Mouse (Mus musculus) granulocyte monocyte progenitor cell, adult 5-6 weeks (primary cell): ENCODE results near the gene Ropn1l. TPM values are rescaled to one million over a fixed set of nuclear protein-coding genes. Genes with fewer than 3 reads are reported as not detected.
A peak's percentile ranks its signal among the peaks of the same experiment; 100 is the strongest.

Source experiments
- ATAC-seq: replicated peaks from 2 replicates; pipeline ENCODE4 v1.8.0; 2016; ENCODE audit warnings: mild to moderate bottlenecking, moderate TSS enrichment, inconsistent platforms; ENCODE audit not compliant: poor library complexity, severe bottlenecking
- total RNA-seq, 2 experiments: library from RNA; stranded (forward) in 1 of 2; stranded (reverse) in 1 of 2; fragments of 200-712, 200-1000 nt in 1 of 2; fragments of >200 nt in 1 of 2; fragmentation: Nextera tagmentation in 1 of 2; gene quantifications; 2 replicates each; pipeline ENCODE4 v1.2.3; 2014 to 2017

The Ropn1l gene
- total RNA-seq (2014; fragmentation: Nextera tagmentation) (1.9 and 6.3 TPM in 2 replicates), total RNA-seq (2017) (not detected in 2 replicates)

DNA sequence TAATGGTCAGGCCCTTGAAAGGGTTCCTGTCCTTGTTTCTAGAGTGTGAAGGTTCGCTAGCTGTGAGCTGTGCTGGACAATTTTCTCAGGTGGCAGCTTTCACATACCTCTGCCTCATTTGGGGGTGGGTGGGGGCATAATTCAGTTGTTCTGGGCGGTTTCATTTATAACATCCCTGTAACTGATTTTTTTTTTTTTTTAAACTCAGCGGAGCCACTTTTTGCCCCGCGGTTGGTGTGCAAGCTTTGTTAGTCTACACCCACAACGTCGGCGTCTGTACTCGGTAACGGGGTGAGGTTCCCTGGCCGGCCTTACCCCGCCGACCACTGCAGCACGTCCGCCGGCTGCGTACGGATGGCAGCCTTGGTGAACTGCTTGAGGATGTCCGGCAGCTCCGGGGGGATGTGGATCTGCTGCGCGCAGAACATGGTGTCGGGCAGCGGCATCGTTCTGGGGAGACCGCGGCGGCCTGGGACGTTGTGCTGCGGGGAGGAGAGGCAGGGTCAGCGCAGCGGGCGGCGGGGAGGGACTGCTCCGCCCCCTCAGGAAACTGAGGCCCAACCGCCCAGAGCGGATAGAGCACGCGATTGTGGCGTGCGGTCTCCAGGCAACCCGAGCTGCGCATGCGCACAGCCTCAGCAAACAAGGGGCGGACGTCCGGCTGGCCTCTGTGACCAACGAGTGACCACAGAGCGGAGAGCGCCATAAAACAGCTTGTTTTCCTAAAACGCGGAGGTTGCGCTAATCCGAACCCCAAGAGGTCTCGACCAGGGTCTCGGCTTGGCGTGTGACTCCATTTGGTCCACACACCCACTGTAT, at the start of gene Ropn1l:
TSS of gene Ropn1l (minus strand) at position 640 of the 819 bp plus-strand sequence.
- peak; percentile 87 for ATAC-seq

DNA sequence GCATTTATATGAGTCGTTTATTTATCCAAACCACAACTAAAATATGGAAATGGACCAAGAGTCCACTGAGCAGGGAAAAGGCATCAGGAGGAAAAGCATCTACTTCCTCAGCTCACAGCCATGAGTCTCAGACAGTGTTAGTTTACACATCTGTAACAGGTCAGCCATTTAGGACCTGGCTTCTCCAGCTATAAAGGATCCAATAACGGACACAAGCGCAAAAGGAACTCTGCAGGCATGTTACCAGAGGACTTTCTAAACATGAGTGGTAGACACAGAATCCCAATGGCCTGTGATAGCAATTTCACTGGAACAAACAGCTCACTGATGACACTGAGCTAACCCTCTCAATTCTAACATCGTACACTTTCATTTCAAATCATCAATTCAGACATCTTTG, 49.5 kb upstream of the Ropn1l start:
- ATAC-seq, result no peak

DNA sequence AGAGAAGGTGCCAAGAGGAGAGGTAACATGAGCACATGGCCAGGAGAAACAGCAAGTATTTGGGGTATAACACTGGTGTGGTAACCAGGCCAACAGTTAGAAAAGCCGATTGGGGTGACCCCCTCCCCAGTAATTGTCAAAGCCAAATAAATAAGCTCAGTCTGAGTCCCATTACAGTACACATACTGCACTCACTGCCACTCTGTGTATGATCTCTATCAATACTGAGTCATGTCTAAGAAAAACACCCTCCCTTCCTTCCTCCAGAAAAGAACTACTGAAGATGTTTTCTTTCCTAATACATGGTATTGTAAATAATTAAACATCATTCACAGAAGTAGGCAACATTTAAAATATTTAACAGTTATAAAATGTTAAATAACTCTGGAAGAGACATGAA, 48.8 kb upstream of the Ropn1l start:
- no peak for ATAC-seq

DNA sequence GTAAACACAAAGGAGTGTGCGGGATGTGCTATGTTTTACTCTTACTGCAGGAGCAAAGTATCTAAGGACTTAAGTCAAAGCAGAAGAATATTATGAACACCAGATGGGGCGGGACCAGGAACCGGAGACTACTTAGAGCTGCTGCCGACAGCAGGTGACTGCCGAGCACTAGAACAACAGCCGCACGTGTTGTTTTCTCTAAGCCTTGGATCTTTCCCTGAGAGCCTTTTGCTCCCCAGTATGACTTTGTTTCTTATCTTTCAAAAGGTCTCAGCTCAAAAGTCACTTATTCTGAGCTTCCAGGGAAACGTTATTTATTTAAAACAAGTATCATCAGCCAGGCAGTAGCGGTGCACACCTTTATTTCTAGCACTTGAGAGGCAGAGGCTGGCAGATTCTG, 41.3 kb upstream of the Ropn1l start:
- no peak for ATAC-seq

DNA sequence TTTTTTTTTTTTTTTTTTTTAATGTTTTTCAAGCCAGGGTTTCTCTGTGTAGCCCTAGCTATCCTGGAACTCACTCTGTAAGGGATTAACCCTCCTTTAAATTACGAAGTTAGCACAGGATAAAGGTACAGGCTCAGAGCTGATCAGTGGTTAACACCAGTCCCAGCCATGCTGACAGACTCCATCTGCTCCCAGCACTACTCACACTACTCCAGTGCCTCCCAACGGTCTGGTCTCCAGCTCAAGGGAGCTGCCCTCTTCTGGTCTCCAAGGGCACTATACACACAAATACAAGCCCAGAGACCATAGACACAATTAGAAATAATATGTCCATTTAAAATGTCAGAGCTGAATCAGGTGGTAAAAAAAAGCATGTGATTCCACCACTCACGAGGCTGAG, 40.8 kb upstream of the Ropn1l start:
- ATAC-seq, result no peak

DNA sequence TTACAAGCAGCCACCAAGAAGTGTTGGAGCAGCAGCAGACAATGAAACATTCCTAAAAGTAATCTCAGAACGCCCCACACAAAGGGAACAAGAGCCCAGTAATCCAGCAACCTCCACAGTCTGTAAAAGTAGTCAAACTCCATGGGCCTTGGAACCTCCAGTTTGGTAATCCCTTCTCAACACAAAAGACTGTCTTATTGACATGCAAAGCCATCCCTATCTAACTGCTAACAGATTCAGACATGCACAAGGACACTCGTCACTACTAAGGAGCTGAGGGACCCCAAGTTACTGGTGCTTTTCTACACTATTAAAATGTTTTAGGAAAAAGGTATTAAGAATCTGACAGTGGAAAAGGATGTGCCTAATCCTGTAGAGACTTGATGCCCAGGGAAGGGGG, 33.9 kb upstream of the Ropn1l start:
- ATAC-seq, result no peak

DNA sequence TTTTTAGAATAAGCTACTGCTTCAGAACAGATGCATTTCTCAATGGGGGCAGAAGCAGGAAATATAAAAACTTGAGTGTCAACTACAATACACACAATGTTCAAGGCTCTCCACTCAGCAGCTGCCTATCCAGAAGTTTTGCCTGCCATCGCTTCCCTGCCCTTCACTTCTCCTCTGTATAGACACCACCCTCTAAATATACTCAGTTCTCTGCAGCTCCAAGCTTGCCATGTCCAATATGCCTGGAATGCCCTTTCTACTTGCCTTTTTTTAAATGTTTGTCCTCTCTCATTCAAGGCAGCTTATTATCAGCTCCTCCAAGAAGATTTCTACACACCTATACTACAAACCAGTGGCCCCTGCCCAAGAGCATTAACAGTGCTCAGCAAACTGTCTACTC, 23.1 kb upstream of the Ropn1l start:
- ATAC-seq, result no peak

DNA sequence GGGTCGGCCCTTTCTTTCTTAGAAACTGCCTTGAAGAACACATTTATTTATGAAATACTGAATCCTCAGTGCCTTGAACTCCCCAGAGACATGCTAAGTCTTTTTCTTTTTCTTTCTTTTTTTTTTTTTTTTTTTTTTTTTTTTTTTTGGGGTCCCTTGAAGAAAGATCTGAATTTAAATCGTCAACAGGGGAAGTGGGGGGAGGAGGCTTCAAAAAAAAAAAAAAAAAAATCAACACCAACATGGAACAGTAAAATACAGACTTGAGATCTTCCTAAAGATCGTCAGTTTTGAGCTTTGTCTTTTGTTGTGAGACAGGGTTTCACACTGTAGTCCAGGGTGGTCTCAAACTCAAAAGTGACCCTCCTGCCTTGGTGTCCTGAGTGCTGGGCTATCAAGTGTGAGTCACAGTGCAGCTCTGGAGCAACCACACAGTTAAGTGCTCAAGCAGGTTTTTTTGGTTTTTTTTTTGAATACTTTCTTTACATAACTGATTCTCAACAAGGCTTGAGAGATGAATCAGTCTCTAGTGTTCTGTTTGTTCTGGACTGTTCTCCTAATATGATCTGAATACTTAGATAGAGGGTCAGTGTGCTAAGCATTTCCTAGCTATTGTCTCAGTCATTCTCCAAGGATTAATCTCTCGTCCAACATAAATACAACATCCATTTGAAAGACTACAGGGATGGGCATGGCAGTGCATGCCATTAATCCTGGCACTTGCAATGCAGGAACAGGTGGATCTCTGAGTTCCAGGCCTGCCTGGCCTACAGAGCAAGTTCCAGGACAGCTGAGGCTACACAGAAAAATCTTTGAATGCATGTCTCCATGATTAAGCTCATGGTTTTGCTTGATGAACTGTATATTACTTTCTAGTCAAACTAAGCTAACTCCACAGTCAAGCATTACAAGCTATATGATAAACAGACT, 19.4 kb upstream of the Ropn1l start:
- ATAC-seq, result no peak

DNA sequence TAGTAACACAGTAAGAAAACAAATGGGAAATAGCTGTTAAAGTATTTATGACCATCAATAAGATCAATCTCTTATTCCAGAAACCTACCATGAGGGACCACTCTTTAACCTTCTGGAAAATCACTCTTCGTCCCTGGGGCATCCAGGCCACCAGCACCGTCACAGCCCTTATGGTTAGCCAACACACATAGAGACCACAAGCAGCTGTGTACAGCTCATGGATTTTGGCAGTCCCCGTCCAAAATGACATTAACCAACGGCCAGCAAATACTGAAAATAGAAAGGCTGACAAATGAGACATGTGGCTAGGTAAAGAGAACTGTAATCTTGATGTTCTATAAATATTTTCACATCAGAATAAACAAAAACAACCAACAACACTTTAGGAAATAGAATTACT, 18.0 kb upstream of the Ropn1l start:
- ATAC-seq, result no peak

DNA sequence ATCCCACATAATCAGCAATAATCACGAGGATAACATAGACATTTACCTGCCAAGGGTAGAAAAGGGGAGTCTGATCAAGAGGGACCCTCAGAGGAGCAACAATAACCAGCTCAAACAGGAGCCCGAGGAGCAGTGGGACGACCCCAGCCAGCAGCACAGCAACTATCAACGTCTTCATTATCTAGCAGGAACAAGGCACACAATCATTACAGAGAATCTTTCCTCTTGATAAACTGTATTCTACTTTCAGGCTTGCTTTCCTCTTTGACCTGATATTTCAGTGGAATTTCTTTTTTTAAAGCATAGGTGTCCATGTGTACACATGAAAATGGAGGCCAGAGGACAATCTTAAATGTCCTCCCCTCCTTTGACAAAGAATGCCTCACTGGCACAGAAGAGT, 16.0 kb upstream of the Ropn1l start:
- no peak for ATAC-seq

DNA sequence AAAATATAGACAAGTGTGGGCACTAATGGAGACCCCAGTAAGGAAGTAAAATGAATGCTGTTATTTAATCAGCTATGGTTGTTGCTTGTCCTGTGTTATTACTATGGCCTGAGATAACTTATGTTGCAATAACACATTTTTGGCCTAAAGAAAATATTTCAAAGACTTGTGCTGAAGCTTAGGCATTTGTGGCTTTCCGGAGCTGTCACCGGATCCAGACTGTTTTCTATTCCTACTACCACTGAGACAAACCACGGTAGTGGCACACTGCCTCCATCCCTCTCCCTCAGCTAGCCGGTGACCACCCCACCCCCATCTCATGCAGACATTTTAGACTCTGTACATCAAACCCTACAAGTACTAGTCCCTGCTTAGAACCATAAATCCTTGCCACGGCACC, 15.3 kb upstream of the Ropn1l start:
- 0 out of 2 replicates have a peak, but pooled peaks have one; percentile 22 for ATAC-seq

DNA sequence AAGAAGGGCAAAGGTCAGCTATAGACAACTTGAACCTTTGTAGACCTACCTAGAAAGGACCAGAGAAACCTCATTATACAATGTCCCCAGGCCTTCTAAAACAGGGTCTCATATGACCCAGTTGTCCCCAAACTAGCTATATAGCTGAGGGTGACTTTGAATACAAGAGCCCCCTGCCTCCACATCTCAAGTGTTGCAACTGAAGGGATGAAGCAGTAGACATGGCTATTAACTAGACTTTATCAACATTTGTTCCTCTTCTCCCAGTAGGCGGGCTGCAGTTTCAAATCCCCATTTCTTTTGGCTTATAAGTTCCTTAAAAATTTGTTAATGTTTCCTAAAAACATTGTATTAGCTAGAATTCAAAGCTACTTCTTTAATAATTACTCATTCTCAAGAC, 13.2 kb upstream of the Ropn1l start:
- peak; percentile 84 for ATAC-seq

DNA sequence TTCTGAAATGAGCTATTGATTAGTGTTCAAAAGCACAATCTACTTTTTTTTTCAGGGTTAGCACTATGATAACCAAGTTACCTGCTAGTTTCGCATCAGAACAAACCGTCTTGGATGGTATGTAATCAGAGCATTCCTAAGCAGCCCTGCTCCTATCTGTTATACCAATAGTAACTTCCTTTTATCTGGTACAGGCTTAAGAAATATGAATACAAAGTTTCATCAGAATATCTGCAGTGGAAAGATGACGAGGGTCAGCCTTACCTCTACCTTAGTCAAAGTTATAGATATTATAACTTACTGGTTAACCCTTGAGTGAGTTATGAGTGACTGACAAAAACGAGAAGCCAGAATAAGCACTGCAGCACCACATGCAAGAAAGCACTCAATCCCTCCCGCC, 12.8 kb upstream of the Ropn1l start:
- peak; percentile 41 for ATAC-seq

DNA sequence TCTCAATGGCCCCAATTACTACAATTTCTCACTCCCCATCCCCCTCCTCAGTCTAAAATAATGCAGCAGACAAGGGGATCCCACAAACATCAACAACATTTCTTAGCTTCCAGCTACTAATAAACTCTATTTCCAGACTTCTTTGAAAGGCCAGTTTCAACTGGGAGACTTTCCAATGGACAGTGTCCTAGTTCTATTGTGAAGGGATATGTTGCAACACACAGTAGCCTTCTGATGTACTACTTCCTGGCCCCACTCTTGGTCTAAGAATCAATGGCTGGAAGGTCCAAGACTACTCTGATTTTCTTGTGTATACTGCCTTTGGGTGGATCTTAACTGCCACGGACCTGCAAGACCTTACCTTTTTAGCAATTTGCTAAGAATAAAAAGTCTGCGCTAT, 12.3 kb upstream of the Ropn1l start:
- 0 out of 2 replicates have a peak, but pooled peaks have one; percentile 34 for ATAC-seq

DNA sequence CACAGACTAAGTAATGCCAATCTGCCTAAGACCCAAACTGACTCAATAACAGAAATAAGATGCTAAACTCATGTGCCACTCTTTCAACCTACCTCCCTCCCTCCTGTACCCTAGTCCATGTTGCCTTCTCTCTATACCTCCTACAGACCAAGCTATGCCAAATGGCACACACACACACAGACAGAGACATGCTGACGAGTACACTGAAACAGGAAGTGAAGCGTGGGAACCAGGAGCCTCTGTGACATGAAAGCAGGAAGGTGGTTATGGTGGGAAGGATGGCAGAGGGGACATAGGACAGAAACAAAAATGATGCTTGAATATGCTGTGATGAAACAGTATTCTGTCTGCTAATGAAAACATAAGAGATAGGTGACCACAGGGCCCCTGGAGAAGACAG, 7.0 kb upstream of the Ropn1l start:
- peak; percentile 85 for ATAC-seq

DNA sequence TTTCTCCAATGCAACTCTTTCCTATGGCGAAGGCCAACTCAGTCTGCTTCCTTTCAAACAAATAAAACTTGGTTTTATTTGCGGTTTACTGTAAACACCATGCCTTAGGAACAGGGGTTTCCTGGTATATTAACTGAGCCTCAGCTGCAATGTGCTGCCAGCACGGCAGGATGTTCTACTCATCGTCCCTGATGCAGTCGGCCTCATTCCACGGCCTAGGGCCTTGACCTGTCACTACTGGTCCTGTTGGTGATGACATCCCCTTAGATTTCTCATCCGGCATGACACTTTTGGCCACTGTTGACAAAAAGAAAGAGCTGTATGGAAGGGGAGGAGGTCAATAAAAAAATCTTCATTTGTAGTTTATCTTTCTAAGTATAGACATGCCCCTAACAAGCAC, 4.5 kb upstream of the Ropn1l start:
- no peak for ATAC-seq

DNA sequence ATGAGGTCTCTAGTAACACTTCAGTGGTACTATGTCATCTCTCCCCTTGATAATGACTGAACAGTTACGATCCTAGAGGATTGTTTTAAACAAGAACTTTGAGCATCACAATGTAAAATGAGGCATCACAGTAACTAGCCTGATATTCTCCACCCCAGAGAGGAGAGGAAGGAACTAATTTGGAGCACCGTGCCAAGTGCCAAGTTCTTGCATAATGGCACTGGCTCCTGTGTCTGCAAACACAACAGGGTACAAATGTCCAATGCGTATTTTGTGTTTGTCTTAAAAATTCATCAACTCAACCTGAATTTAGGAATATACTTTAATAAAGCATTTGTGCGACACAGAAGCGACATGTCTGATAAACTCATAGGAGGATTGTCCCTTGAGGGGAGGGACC, 2.8 kb upstream of the Ropn1l start:
- ATAC-seq, result no peak

DNA sequence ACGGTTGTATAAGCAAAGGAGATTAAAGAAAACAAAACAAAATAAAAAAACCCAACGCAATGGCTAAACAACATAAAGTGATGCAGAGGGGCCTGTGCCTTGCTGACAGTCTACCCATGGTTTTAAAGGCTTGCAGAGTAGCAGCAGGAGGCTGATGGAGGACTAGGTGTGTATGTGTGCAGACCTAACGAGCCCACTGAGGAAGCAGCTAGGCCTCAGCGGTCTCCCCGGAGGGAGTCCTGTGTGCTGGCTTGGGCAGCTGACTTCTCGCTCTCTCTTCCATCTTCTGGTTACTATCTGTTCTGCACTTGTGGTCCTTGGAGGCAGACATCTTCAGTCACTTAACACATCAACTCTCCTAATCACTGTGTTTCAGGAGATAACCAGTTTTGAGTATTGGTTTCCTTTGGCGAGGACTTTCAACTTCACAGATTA, 1.3 kb upstream of the Ropn1l start:
- ATAC-seq, result no peak

DNA sequence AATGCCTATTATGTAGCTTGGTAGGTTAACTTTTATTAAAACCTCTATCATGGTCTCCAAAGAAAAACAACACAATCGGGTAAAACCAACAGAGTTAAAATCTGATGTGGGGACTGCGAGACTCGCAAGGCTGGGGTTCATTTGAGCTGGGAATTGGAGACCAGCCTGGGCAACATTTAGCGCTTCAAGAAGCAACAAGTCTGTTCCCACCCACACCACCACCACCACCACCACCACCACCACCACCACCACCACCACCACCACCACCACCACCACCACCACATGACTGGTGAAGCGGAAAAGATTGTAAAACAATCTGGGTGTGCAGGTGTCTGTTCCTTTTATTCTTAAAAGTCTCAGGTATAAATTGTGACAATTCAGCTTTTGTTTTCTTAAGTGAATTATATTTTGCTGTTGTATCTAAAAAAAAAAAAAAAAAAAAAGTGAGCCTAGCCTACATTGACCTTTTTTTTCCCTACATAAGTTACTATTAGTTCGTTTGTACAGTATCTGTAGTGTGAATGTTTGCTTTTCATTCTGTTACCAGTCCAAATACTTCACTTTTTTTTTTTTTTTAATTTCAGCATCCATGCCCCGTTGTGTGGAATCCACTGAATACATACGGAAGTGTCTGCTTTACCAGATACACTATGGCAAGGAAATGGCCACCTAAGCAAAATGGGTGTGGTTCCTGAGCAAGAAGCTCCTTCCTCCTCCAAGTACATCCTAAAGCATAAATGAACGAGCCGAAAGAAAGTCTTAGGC, 741 bp upstream of the Ropn1l start:
- no peak for ATAC-seq

DNA sequence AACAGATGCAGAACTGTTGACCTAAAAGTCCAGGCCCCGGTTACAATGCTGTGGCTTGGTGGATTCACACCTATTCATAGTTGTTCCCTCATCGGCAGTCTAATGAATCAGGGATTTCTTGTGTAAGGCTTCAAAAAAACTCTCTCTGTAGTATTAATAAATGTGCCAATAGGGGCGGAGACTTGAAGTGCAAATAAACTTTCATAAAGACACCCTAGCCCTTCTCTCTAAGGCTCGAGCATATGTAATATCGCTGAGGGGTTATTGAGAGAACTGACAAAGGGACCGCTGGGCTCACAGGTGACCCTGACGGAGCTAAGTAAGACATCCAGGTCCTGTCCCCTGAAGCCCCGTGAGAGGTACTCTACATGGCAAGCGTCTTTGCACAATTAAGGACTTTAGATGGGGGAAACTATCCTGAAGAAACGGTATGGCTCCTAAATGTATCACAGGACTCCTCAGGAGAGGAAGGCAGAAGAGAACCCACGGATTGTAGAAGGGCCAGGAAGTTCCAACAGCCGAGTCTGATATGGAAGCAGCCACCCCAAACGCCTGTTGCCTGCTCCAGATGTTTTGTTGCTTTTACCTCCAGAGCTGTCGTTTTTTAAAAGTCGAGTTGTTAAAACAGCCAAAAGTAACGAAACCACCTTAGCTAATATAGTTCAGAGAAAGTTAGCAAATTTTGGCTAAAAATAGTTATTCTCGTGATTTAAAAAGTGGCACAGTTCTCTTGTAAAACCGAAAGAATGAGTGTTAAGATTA, 1.0 kb downstream of the Ropn1l start:
- ATAC-seq, result 0 out of 2 replicates have a peak, but pooled peaks have one; percentile 5
